Mouse (Mus musculus): Measurements from ENCODE around the gene 1700001L19Rik. TPM values are rescaled to one million over a fixed set of nuclear protein-coding genes. Genes with fewer than 3 reads are reported as not detected.

1700001L19Rik gene
- polyA plus RNA-seq, 1 experiment from 2014 or later: 0.55 TPM

- Histone ChIP-seq H3K4me1 (peaks cover 12% of the 10 kb centered on the region), H3K27me3 (replicated peaks; ENCODE audit: low read depth, poor library complexity, severe bottlenecking) (no peaks in the 10 kb centered on the region), H3K9me3 (no peaks in the 10 kb centered on the region), H3K27ac (replicated peaks) (peak overlapping the region; percentile 92), H3K4me3 (peak overlapping the region; percentile 79), H3K36me3 (replicated peaks) (peaks cover 62% of the 10 kb centered on the region)
- no peak for DNase-seq (ENCODE audit: low spot score)
- 2% methylated on average over 11 of the region's 11 CpGs for whole genome bisulfite sequencing
Measured at GRCm38 (mm10) chr13:68582517-68582780, 14.8 kb upstream of the 1700001L19Rik start.

DNA sequence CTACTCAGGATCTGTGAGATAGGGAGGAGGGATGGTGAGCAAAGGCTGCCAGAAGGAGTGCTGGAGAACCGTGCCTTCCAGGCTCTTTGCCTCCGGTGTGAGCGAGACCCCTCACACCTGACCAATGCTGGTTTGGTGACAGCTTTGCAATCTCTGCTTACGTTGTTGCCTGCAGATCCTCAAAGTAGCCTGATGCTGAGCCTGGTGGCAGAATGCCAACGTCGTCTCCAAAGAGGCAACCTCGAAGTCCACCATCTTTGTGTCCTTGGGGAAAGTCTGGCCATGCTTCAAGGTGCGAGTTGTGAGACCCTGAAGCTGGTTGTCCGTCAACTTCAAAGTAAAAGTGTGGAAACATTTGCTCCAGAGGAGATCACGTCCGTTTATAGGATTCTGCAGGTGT lies 13.3 kb upstream of the 1700001L19Rik start:
- WGBS: 93% methylated on average over 11 of the region's 11 CpGs
- Histone ChIP-seq H3K4me3 (no peak overlapping the region; the same call in 1 of the 2 replicates), H3K27ac (replicated peaks) (no peak overlapping the region), H3K36me3 (replicated peaks) (peaks cover 62% of the 10 kb centered on the region), H3K27me3 (replicated peaks; ENCODE audit: low read depth, poor library complexity, severe bottlenecking) (no peaks in the 10 kb centered on the region), H3K4me1 (peaks cover 12% of the 10 kb centered on the region), H3K9me3 (no peaks in the 10 kb centered on the region)
- DNase-seq (ENCODE audit: low spot score): no peak

- Histone ChIP-seq H3K4me3 (no peak overlapping the region), H3K9me3 (no peaks in the 10 kb centered on the region), H3K27me3 (replicated peaks; ENCODE audit: low read depth, poor library complexity, severe bottlenecking) (no peaks in the 10 kb centered on the region), H3K4me1 (peaks cover 12% of the 10 kb centered on the region), H3K36me3 (replicated peaks) (peaks cover 70% of the 10 kb centered on the region), H3K27ac (replicated peaks) (no peak overlapping the region)
- no peak for DNase-seq (ENCODE audit: low spot score)
- WGBS: 87% methylated on average over 7 of the region's 7 CpGs
Measured at GRCm38 (mm10) chr13:68585441-68585840, 11.8 kb upstream of the 1700001L19Rik start.

DNA sequence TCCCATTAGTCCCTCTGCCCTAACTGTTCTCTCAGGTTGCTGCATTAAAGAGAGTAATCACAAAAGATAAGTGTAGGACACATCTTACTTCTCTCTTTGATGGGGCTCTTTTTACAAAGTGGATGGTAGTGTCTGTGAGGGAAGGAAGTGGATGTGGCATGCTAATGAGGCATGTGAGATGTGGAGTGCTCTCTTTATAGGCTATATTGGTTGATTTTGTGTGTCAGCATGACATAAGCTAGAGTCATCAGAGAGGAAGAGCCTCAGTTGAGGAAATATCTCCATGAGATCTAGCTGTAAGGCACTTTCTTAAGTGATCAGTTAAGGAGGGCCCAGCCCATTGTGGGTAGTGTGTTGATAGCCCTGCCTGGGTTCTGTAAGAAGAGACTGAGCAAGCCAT lies 8.9 kb upstream of the 1700001L19Rik start:
- H3K27me3 ChIP-seq (replicated peaks; ENCODE audit: low read depth, poor library complexity, severe bottlenecking): no peaks in the 10 kb centered on the region
- DNase-seq (ENCODE audit: low spot score): no peak
- H3K27ac ChIP-seq (replicated peaks): no peak overlapping the region
- H3K9me3 ChIP-seq: no peaks in the 10 kb centered on the region
- no peaks in the 10 kb centered on the region for H3K4me1 ChIP-seq
- H3K36me3 ChIP-seq (replicated peaks): peaks cover 99% of the 10 kb centered on the region
- H3K4me3 ChIP-seq: no peak overlapping the region

DNA sequence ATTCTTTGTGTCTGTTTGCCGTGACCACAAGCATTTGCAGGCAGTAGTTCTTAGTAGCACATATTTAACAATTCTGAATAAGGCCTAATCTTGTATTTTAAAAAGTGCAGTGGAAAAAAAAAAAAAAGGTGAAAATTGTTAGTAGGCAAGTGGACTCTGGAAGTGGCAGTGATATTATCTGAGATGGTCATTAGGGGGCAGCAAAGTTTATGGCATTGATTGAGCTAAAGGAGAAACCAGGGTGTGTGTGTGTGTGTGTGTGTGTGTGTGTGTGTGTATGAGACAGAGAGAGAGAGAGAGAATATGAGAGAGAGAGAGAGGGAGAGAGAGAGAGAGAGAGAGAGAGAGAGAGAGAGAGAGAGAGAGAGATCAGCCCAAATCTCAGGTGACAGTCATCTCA lies 3.4 kb upstream of the 1700001L19Rik start:
- Histone ChIP-seq H3K27me3 (replicated peaks; ENCODE audit: low read depth, poor library complexity, severe bottlenecking) (peaks cover 10% of the 10 kb centered on the region), H3K4me3 (no peak overlapping the region), H3K4me1 (peaks cover 9% of the 10 kb centered on the region; the same call in 1 of the 2 replicates), H3K27ac (replicated peaks) (no peak overlapping the region), H3K36me3 (replicated peaks) (peaks cover 55% of the 10 kb centered on the region), H3K9me3 (no peaks in the 10 kb centered on the region)
- DNase-seq (ENCODE audit: low spot score): no peak
- 69% methylated on average over 1 of the region's 1 CpGs for WGBS

DNA sequence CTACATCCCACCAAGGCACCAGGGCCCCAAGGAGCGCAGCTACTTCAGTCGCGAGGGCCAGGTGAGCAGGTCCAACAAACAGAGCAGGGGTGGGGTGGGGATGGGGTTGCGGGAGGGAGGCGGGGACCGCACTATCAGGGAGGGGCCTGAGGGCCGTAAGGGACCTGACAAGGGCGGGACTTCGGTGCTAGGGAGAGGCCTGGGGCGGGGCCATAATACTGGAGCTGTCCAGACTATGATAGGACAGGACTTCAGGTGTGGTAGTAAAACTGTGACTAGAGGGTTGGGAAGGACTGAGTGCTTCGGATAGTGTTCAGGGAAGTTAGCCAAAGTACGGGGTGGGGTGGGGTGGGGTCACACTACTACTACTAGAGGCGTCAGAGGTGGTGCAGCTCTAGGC lies 446 bp downstream of the 1700001L19Rik start:
- peak overlapping the region; percentile 47 for H3K4me3 ChIP-seq
- 11% methylated on average over 13 of the region's 13 CpGs for WGBS
- no peak overlapping the region for H3K27ac ChIP-seq (replicated peaks)
- DNase-seq (ENCODE audit: low spot score): peak; percentile 25
- H3K27me3 ChIP-seq (replicated peaks; ENCODE audit: low read depth, poor library complexity, severe bottlenecking): peaks cover 10% of the 10 kb centered on the region
- no peaks in the 10 kb centered on the region for H3K9me3 ChIP-seq
- H3K36me3 ChIP-seq (replicated peaks): peaks cover 16% of the 10 kb centered on the region
- peaks cover 9% of the 10 kb centered on the region; the same call in 1 of the 2 replicates for H3K4me1 ChIP-seq

DNA sequence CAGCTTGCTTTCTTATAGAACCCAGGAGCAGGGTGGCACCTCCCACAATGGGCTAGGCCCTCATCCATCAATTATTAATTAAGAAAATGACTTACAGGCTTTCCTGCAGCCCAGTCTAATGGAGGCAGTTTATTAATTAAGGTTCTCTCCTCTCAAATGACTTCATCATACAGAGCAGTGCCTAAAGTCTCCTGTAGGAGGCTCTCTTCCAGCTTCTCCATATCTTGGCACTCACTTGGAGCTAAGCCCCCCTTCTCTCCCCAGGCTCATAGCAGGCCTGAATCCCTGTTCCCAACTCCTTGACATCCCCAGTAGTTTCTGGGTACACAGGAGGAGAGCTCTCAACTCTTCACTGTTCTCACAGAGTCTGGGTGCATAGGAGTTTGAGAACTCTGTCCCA lies 1.7 kb downstream of the 1700001L19Rik start:
- no peak overlapping the region for H3K27ac ChIP-seq (replicated peaks)
- H3K36me3 ChIP-seq (replicated peaks): peaks cover 8% of the 10 kb centered on the region; the same call in 1 of the 2 replicates
- DNase-seq (ENCODE audit: low spot score): no peak
- no peak overlapping the region for H3K4me3 ChIP-seq
- H3K4me1 ChIP-seq: peaks cover 9% of the 10 kb centered on the region; the same call in 1 of the 2 replicates
- no peaks in the 10 kb centered on the region for H3K9me3 ChIP-seq
- H3K27me3 ChIP-seq (replicated peaks; ENCODE audit: low read depth, poor library complexity, severe bottlenecking): peaks cover 10% of the 10 kb centered on the region

- no peak overlapping the region for H3K27ac ChIP-seq (replicated peaks)
- H3K4me1 ChIP-seq: peaks cover 15% of the 10 kb centered on the region
- no peaks in the 10 kb centered on the region for H3K36me3 ChIP-seq (replicated peaks)
- WGBS: 37% methylated on average over 6 of the region's 6 CpGs
- no peak overlapping the region for H3K4me3 ChIP-seq
- peaks cover 10% of the 10 kb centered on the region for H3K27me3 ChIP-seq (replicated peaks; ENCODE audit: low read depth, poor library complexity, severe bottlenecking)
- no peak for DNase-seq (ENCODE audit: low spot score)
- no peaks in the 10 kb centered on the region for H3K9me3 ChIP-seq
Measured at GRCm38 (mm10) chr13:68601184-68601583, 4.0 kb downstream of the 1700001L19Rik start.

- 86% methylated on average over 6 of the region's 6 CpGs for WGBS
Measured at GRCm38 (mm10) chr13:68603085-68603484, 5.9 kb downstream of the 1700001L19Rik start.

GRCm38 (mm10) chr13:68605689-68606126 lies 8.5 kb downstream of the 1700001L19Rik start:
- Histone ChIP-seq H3K36me3 (replicated peaks) (no peaks in the 10 kb centered on the region), H3K27ac (replicated peaks) (peak overlapping the region; percentile 51; the same call in 1 of the 2 replicates), H3K27me3 (replicated peaks; ENCODE audit: low read depth, poor library complexity, severe bottlenecking) (no peaks in the 10 kb centered on the region), H3K4me3 (peak overlapping the region; percentile 48), H3K9me3 (no peaks in the 10 kb centered on the region), H3K4me1 (peaks cover 13% of the 10 kb centered on the region; the same call in 1 of the 2 replicates)
- DNase-seq (ENCODE audit: low spot score): peak; percentile 81
- WGBS: 2% methylated on average over 11 of the region's 11 CpGs

More at GRCm38 (mm10) chr13:68603085-68603484, 5.9 kb downstream of the 1700001L19Rik start:
- no peaks in the 10 kb centered on the region for H3K9me3 ChIP-seq
- no peak for DNase-seq (ENCODE audit: low spot score)
- no peak overlapping the region for H3K27ac ChIP-seq (replicated peaks)
- no peaks in the 10 kb centered on the region for H3K36me3 ChIP-seq (replicated peaks)
- H3K4me1 ChIP-seq: peaks cover 11% of the 10 kb centered on the region; the same call in 1 of the 2 replicates
- no peaks in the 10 kb centered on the region for H3K27me3 ChIP-seq (replicated peaks; ENCODE audit: low read depth, poor library complexity, severe bottlenecking)
- no peak overlapping the region for H3K4me3 ChIP-seq

DNA sequence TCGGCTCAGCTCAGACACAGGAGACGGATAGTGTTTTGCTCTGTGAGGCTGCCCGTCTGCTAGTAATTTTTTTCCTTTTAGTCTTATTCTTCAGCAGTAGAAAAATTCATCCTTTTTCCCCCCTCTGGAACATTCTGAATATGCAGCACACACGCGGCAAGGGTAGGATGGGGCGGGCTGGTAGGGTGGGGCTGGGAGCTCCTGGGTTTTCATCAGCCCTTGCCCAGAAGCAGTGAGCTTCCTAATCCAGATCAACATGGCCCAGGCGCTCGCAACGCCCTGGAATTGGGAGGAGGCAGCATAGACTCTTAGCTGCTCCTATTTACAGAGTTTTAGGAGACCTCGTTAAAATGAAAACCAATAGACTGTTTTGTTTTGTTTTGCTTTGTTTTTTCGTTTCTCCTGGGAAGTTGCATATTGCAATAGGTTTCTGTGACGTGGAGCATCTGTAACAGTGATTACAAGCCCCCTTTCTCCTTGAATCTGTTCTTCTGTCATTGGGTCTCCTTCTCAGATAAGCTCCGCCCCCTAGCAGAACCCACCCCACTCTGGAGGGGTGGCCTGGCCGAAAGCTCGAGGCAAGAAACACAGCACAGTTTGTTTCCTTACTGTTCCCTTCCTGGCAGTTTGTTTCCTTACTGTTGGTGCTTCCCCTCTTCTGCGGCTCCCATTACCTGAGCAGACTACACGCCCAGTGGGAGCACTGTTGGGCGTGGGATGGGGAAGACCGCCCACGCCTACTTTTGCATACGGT lies 10.6 kb downstream of the 1700001L19Rik start:
- H3K36me3 ChIP-seq (replicated peaks): no peaks in the 10 kb centered on the region
- no peaks in the 10 kb centered on the region for H3K9me3 ChIP-seq
- DNase-seq (ENCODE audit: low spot score): peak; percentile 19
- H3K27me3 ChIP-seq (replicated peaks; ENCODE audit: low read depth, poor library complexity, severe bottlenecking): no peaks in the 10 kb centered on the region
- no peak overlapping the region for H3K27ac ChIP-seq (replicated peaks)
- H3K4me3 ChIP-seq: peak overlapping the region; percentile 21; the same call in 1 of the 2 replicates
- WGBS: 58% methylated on average over 21 of the region's 21 CpGs
- peaks cover 13% of the 10 kb centered on the region; the same call in 1 of the 2 replicates for H3K4me1 ChIP-seq

DNA sequence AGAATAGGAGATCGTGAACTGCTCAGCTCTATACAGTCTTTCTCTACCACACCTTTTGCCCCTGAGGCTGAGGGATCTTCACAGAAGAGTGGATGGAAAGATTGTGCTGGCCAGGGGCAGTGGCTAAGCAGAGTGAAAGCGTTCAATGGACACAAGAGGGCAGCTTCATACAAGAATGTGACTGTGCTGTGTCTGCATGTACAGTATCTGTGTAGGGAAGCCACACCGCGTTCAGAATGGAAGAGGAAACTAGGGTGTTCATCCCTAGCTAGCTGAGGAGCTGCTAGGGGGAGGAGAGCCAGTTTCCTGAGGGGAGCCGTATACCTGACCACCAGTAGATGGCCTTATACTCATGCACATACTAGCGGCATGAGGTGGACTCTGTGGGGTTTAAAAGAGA lies 25.6 kb downstream of the 1700001L19Rik start:
- no peaks in the 10 kb centered on the region for H3K36me3 ChIP-seq (replicated peaks)
- DNase-seq (ENCODE audit: low spot score): no peak
- no peaks in the 10 kb centered on the region for H3K9me3 ChIP-seq
- no peak overlapping the region for H3K27ac ChIP-seq (replicated peaks)
- no peak overlapping the region for H3K4me3 ChIP-seq
- no peaks in the 10 kb centered on the region for H3K4me1 ChIP-seq
- H3K27me3 ChIP-seq (replicated peaks; ENCODE audit: low read depth, poor library complexity, severe bottlenecking): no peaks in the 10 kb centered on the region
- WGBS: 69% methylated on average over 6 of the region's 6 CpGs

DNA sequence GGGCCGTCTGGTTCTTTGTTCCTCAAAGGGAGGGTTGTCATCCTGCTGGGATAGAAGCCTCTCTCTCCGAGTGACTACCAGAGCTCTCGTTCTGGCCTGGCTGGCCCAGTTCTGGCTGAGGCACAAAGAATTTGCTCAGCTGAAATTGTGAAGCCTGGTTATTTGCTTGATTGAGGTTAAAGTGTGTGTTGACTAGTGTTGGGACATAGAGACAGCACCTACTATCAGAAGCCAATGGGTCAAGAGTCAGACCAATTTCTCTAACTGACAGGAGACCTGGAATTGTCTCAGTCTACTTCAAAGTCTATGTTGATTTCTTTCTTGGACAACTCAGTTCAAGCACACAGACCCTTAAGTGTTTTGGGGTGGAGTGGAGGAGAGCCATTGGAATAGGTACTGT lies 29.8 kb downstream of the 1700001L19Rik start:
- H3K36me3 ChIP-seq (replicated peaks): no peaks in the 10 kb centered on the region
- H3K27me3 ChIP-seq (replicated peaks; ENCODE audit: low read depth, poor library complexity, severe bottlenecking): no peaks in the 10 kb centered on the region
- no peak overlapping the region for H3K27ac ChIP-seq (replicated peaks)
- H3K9me3 ChIP-seq: no peaks in the 10 kb centered on the region
- H3K4me1 ChIP-seq: no peaks in the 10 kb centered on the region
- 83% methylated on average over 3 of the region's 3 CpGs for WGBS
- H3K4me3 ChIP-seq: no peak overlapping the region
- DNase-seq (ENCODE audit: low spot score): no peak
